Comparison of ENCODE assay signal across 28 mouse cellular contexts in genomic region chr7:96078511-96078910, GRCm38 (mm10).
DNase-seq lines count a peak whose midpoint lies in the region; ATAC-seq and TF ChIP-seq lines count a peak whose summit lies in the region.
"Had no signal": no experiment of that assay in that cellular context is flagged by ENCODE, and none has a peak within 500 bp of the region (broad histone marks: within the 10 kb centered on the region; RNA-seq: fewer than 3 reads in every experiment).

No protein-coding gene starts in this region.

- H3K4me3 ChIP-seq in layer of hippocampus, adult 2 months = no peak overlapping the region
- H3K4me3 ChIP-seq: embryonic facial prominence, embryonic 12.5 days; hindbrain, embryonic 13.5 days; midbrain, embryonic 10.5 days; midbrain, embryonic 15.5 days; neural tube, embryonic 15.5 days had no signal

- H3K27ac ChIP-seq in layer of hippocampus, adult 2 months = no peak overlapping the region
- H3K27ac ChIP-seq: embryonic facial prominence, embryonic 12.5 days; hindbrain, embryonic 13.5 days; kidney, postnatal 0 days; liver, embryonic 14.5 days; midbrain, embryonic 10.5 days; midbrain, embryonic 15.5 days; neural tube, embryonic 15.5 days had no signal

- ATAC-seq in frontal cortex, adult (ENCODE audit: low TSS enrichment) = peak; percentile 47; the same call in 1 of the 2 replicates
- ATAC-seq: forebrain, embryonic 14.5 days; intestine, embryonic 16.5 days; midbrain, embryonic 15.5 days had no signal

- no peak for TF ChIP-seq CTCF in layer of hippocampus, adult 2 months (conservative IDR thresholded peaks at IDR 0.05)

- DNase-seq in frontal cortex, postnatal 14 days (ENCODE audit: low spot score in 2 of 2) = no peak
- DNase-seq in layer of hippocampus, adult 2 months (ENCODE audit: low spot score in 2 of 2) = peak; percentile 37 to 51
- DNase-seq in layer of hippocampus, postnatal 10 days (ENCODE audit: low spot score in 2 of 2) = no peak
- DNase-seq in right cerebral cortex, adult 18-20 months = peak; percentile 61
- DNase-seq in right cerebral cortex, postnatal 10 days (ENCODE audit: low spot score in 2 of 2) = no peak
- peak; percentile 21 for DNase-seq in telencephalon, adult 2 months (ENCODE audit: low read depth, low spot score)
- DNase-seq in gastrocnemius, postnatal 25 days = no peak
- DNase-seq: adrenal gland, postnatal 10 days; cerebellum, adult 11 months; cerebellum, adult 9-11 months; embryo, embryonic 11 days; gastrocnemius, postnatal 36 days; heart, adult 18-20 months; heart, postnatal 4 days; kidney, adult 8-10 months; liver; lung, embryonic 14.5 days; retina, postnatal 1 day had no signal

Comparison
In these comparisons a context has a peak if more than half of its experiments do, and no peak if none do; other contexts are left out.
1. DNase-seq: peak in layer of hippocampus, adult 2 months (2 of 2), right cerebral cortex, adult 18-20 months (single experiment) and telencephalon, adult 2 months (single experiment); none in frontal cortex, postnatal 14 days (0 of 2), layer of hippocampus, postnatal 10 days (0 of 2), right cerebral cortex, postnatal 10 days (0 of 2) and gastrocnemius, postnatal 25 days (single experiment).